Mouse (Mus musculus): ENCODE data around the gene Adra1b. TPM values are rescaled to one million over a fixed set of nuclear protein-coding genes. Genes with fewer than 3 reads are reported as not detected.

The Adra1b gene
- polyA plus RNA-seq, 1 experiment, result not detected

DNA sequence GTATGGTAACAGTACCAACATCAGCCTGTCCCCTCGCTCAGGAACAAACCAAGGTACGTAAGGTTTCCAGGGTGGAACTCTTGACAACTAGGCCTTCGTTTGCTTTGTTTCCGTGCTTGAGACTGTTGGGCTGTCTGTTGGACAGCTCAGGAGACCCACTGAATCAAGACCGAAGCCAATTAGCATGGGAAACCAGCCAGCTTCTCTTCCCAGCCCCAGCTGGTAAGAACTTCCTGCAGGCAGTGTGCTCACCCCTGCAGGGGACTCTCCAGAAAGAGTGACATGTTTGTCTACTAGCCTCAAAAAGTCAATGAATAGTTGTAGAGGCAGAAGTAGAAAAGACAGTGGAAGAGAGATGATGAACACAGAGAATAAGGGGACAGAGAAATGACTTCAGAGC, 23.8 kb downstream of the Adra1b start:
- no peak for TF ChIP-seq POLR2A (IDR thresholded peaks at IDR 0.05; ENCODE audit: insufficient read depth, low read length)
- TF ChIP-seq CTCF (IDR thresholded peaks at IDR 0.05; ENCODE audit: low read depth, low read length), result no peak
- TF ChIP-seq EP300 (IDR thresholded peaks at IDR 0.05; ENCODE audit: insufficient read depth, low read depth, low read length), result no peak
- no peak overlapping the region for H3K4me3 ChIP-seq (ENCODE audit: low read depth, low read length)
- H3K36me3 ChIP-seq (ENCODE audit: control insufficient read depth, insufficient read depth, low read length, poor library complexity, severe bottlenecking), result no peaks in the 10 kb centered on the region
- no peaks in the 10 kb centered on the region for H3K4me1 ChIP-seq (ENCODE audit: control insufficient read depth, insufficient read depth, low read length)
- no peaks in the 10 kb centered on the region for H3K27me3 ChIP-seq (ENCODE audit: control insufficient read depth, insufficient read depth, low read length, poor library complexity, severe bottlenecking)
- no peaks in the 10 kb centered on the region for H3K9me3 ChIP-seq (replicated peaks; ENCODE audit: control insufficient read depth, insufficient read depth, low read length, poor library complexity, severe bottlenecking)
- no peak overlapping the region for H3K9ac ChIP-seq (ENCODE audit: low read depth, poor library complexity, severe bottlenecking)
- H3K27ac ChIP-seq (ENCODE audit: insufficient read depth, low read length), result no peak overlapping the region

GRCm38 (mm10) chr11:43867721-43868281, 33.2 kb downstream of the Adra1b start:
- H3K27me3 ChIP-seq (ENCODE audit: control insufficient read depth, insufficient read depth, low read length, poor library complexity, severe bottlenecking), result no peaks in the 10 kb centered on the region
- no peak overlapping the region for H3K9ac ChIP-seq (ENCODE audit: low read depth, poor library complexity, severe bottlenecking)
- no peak overlapping the region for H3K27ac ChIP-seq (ENCODE audit: insufficient read depth, low read length)
- H3K4me3 ChIP-seq (ENCODE audit: low read depth, low read length), result no peak overlapping the region
- no peaks in the 10 kb centered on the region for H3K9me3 ChIP-seq (replicated peaks; ENCODE audit: control insufficient read depth, insufficient read depth, low read length, poor library complexity, severe bottlenecking)
- H3K4me1 ChIP-seq (ENCODE audit: control insufficient read depth, insufficient read depth, low read length), result no peaks in the 10 kb centered on the region
- TF ChIP-seq POLR2A (IDR thresholded peaks at IDR 0.05; ENCODE audit: insufficient read depth, low read length), result no peak
- TF ChIP-seq EP300 (IDR thresholded peaks at IDR 0.05; ENCODE audit: insufficient read depth, low read depth, low read length), result no peak
- no peak for TF ChIP-seq CTCF (IDR thresholded peaks at IDR 0.05; ENCODE audit: low read depth, low read length)
- no peaks in the 10 kb centered on the region for H3K36me3 ChIP-seq (ENCODE audit: control insufficient read depth, insufficient read depth, low read length, poor library complexity, severe bottlenecking)

DNA sequence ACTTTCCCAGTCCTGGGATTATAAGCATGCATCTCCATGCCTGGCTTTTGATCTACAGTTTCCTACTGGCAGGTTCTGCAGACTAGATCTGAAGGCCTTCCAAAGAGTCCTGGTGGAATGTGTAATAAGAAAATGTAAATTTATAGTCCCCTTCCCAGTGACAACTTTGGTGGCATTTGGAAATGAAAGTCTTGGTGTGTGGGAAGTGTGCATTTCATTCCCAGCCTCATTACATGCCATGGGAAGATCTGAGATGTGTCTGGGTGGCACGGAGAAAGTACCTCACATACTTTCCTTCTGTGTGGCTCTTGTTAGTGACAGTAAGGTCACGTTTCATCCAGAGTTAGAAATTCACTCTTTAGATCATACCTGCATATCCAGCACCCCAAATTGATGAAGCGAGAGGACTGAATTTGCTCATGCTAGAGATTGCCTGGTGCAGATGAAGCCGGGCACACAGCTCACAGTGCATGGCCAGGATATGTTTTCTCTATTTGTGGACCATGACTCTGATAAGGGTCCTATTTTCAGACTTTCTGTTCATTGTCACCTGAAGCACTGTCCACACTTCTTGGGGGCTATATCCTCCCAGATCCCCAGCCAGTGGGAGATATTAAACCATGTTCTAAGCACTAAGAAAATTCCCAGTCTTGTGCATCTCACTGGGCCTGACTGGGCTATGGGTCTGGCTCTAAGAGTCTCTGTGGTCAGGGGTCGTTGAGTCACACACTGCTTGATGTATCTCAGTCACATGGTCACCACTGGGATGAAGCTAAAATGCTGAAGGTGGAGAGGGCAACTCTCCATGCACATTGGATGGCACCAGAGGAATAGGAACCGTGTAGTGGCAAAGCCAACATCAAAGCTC, 35.5 kb downstream of the Adra1b start:
- no peak for TF ChIP-seq POLR2A (IDR thresholded peaks at IDR 0.05; ENCODE audit: insufficient read depth, low read length)
- no peak for TF ChIP-seq CTCF (IDR thresholded peaks at IDR 0.05; ENCODE audit: low read depth, low read length)
- no peak for TF ChIP-seq EP300 (IDR thresholded peaks at IDR 0.05; ENCODE audit: insufficient read depth, low read depth, low read length)
- H3K9ac ChIP-seq (ENCODE audit: low read depth, poor library complexity, severe bottlenecking), result no peak overlapping the region
- H3K27ac ChIP-seq (ENCODE audit: insufficient read depth, low read length), result no peak overlapping the region
- H3K27me3 ChIP-seq (ENCODE audit: control insufficient read depth, insufficient read depth, low read length, poor library complexity, severe bottlenecking), result no peaks in the 10 kb centered on the region
- H3K4me3 ChIP-seq (ENCODE audit: low read depth, low read length), result no peak overlapping the region
- no peaks in the 10 kb centered on the region for H3K36me3 ChIP-seq (ENCODE audit: control insufficient read depth, insufficient read depth, low read length, poor library complexity, severe bottlenecking)
- no peaks in the 10 kb centered on the region for H3K4me1 ChIP-seq (ENCODE audit: control insufficient read depth, insufficient read depth, low read length)
- H3K9me3 ChIP-seq (replicated peaks; ENCODE audit: control insufficient read depth, insufficient read depth, low read length, poor library complexity, severe bottlenecking), result no peaks in the 10 kb centered on the region

DNA sequence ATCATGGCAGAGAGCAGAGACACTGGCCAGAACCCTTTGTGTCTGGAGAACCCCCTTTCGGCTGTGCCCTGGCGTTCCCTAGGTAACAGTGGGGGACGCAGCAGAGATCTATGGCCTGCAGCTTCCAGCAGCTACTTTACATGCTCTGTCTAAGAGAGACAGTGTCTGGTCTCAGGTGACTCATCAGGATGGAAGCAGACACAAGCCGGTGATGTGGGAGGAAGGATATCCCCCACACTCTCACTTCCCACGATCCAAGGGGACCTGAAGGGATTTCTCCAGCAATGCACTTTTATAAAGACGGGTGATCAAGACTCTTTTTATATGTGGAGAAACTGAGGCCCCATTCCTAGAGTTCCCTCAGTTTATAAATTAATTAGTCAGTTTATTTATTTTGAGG, 48.0 kb downstream of the Adra1b start:
- TF ChIP-seq POLR2A (IDR thresholded peaks at IDR 0.05; ENCODE audit: insufficient read depth, low read length) (no peak), CTCF (IDR thresholded peaks at IDR 0.05; ENCODE audit: low read depth, low read length) (no peak), EP300 (IDR thresholded peaks at IDR 0.05; ENCODE audit: insufficient read depth, low read depth, low read length) (no peak)
- Histone ChIP-seq H3K9me3 (replicated peaks; ENCODE audit: control insufficient read depth, insufficient read depth, low read length, poor library complexity, severe bottlenecking) (no peaks in the 10 kb centered on the region), H3K36me3 (ENCODE audit: control insufficient read depth, insufficient read depth, low read length, poor library complexity, severe bottlenecking) (no peaks in the 10 kb centered on the region), H3K4me1 (ENCODE audit: control insufficient read depth, insufficient read depth, low read length) (no peaks in the 10 kb centered on the region), H3K27me3 (ENCODE audit: control insufficient read depth, insufficient read depth, low read length, poor library complexity, severe bottlenecking) (no peaks in the 10 kb centered on the region), H3K4me3 (ENCODE audit: low read depth, low read length) (no peak overlapping the region), H3K27ac (ENCODE audit: insufficient read depth, low read length) (no peak overlapping the region), H3K9ac (ENCODE audit: low read depth, poor library complexity, severe bottlenecking) (no peak overlapping the region)

GRCm38 (mm10) chr11:43848056-43848455, 53.0 kb downstream of the Adra1b start:
- no peak overlapping the region for H3K27ac ChIP-seq (ENCODE audit: insufficient read depth, low read length)
- no peaks in the 10 kb centered on the region for H3K4me1 ChIP-seq (ENCODE audit: control insufficient read depth, insufficient read depth, low read length)
- H3K36me3 ChIP-seq (ENCODE audit: control insufficient read depth, insufficient read depth, low read length, poor library complexity, severe bottlenecking), result no peaks in the 10 kb centered on the region
- no peaks in the 10 kb centered on the region for H3K9me3 ChIP-seq (replicated peaks; ENCODE audit: control insufficient read depth, insufficient read depth, low read length, poor library complexity, severe bottlenecking)
- H3K27me3 ChIP-seq (ENCODE audit: control insufficient read depth, insufficient read depth, low read length, poor library complexity, severe bottlenecking), result no peaks in the 10 kb centered on the region; the same call in 1 of the 2 replicates
- no peak overlapping the region for H3K4me3 ChIP-seq (ENCODE audit: low read depth, low read length)
- TF ChIP-seq EP300 (IDR thresholded peaks at IDR 0.05; ENCODE audit: insufficient read depth, low read depth, low read length) (no peak), CTCF (IDR thresholded peaks at IDR 0.05; ENCODE audit: low read depth, low read length) (no peak), POLR2A (IDR thresholded peaks at IDR 0.05; ENCODE audit: insufficient read depth, low read length) (no peak)
- H3K9ac ChIP-seq (ENCODE audit: low read depth, poor library complexity, severe bottlenecking), result no peak overlapping the region

GRCm38 (mm10) chr11:43841596-43841995, 59.4 kb downstream of the Adra1b start:
- no peaks in the 10 kb centered on the region for H3K4me1 ChIP-seq (ENCODE audit: control insufficient read depth, insufficient read depth, low read length)
- H3K27ac ChIP-seq (ENCODE audit: insufficient read depth, low read length), result no peak overlapping the region
- H3K9me3 ChIP-seq (replicated peaks; ENCODE audit: control insufficient read depth, insufficient read depth, low read length, poor library complexity, severe bottlenecking), result no peaks in the 10 kb centered on the region
- no peak overlapping the region for H3K4me3 ChIP-seq (ENCODE audit: low read depth, low read length)
- H3K36me3 ChIP-seq (ENCODE audit: control insufficient read depth, insufficient read depth, low read length, poor library complexity, severe bottlenecking), result no peaks in the 10 kb centered on the region
- H3K27me3 ChIP-seq (ENCODE audit: control insufficient read depth, insufficient read depth, low read length, poor library complexity, severe bottlenecking), result peaks cover 6% of the 10 kb centered on the region
- H3K9ac ChIP-seq (ENCODE audit: low read depth, poor library complexity, severe bottlenecking), result no peak overlapping the region
- no peak for TF ChIP-seq POLR2A (IDR thresholded peaks at IDR 0.05; ENCODE audit: insufficient read depth, low read length)
- no peak for TF ChIP-seq EP300 (IDR thresholded peaks at IDR 0.05; ENCODE audit: insufficient read depth, low read depth, low read length)
- TF ChIP-seq CTCF (IDR thresholded peaks at IDR 0.05; ENCODE audit: low read depth, low read length), result no peak
